Mouse (Mus musculus) adrenal gland, postnatal 4 days (tissue): ENCODE data around the gene Krt78. TPM values are rescaled to one million over a fixed set of nuclear protein-coding genes. Genes with fewer than 3 reads are reported as not detected.

ENCODE experiments used
- DNase-seq, 2 experiments: peaks; one replicate each; pipeline ENCODE4 v3.0.0; 2021 to 2022; ENCODE audit warnings: low spot score in 2 of 2, mixed read lengths in 2 of 2
- total RNA-seq, 2 experiments: library from RNA; stranded (reverse); gene quantifications; 2 replicates each; pipeline ENCODE4 v1.2.3; 2021

Gene Krt78
- total RNA-seq, 2 experiments from 2014 or later, result not detected

DNA sequence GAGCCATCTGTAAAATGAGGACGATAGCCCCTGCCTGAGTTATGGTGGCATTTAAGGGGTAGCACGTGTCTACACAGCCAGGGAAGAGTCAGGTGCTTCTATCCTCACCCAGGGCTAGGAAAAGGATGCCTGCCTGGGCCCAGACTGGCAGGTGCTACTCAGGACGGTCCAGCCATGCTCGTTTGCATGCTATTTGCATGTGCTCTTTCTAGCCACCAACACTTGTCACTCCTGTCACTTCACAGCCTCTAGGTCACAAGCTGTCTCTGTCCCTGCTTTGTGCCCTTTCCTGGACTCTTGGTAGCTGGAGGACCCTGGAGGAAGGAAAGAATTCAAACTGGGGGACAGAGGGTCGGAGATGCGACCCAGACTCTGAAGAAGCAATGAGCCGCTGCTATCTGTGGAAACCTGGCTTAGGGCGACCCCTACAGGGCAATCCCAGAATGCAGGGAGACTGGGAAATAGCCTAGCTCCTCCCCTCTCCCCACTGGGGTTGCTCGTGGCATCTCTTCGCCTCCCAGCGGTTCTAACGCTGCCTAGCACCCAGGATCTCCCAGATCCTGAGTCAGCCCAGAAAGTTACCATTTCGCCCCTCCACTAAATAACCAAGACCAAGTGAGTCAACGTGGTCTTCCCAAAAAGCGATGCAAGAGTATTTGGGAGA is 19.5 kb upstream of the Krt78 start:
- DNase-seq, result peak; percentile 94

DNA sequence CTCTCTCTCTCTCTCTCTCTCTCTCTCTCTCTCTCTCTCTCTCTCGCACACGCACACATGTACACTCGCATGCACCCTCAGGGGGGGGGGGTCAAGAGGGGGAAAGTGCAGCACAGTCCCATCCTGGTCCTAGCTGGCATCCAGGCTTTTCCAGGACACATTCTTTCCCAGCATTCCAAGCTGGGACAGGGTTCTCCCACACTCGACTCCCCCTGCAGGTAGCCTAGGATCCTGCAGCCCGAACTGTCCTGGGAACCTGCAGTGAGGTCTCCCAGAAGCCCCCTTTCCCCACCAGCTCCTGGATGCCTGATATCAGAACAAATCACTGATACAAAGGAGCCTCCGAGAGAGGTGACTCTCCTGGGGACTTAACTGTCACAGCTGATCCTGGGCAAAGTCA is 16.4 kb upstream of the Krt78 start:
- no peak for DNase-seq

DNA sequence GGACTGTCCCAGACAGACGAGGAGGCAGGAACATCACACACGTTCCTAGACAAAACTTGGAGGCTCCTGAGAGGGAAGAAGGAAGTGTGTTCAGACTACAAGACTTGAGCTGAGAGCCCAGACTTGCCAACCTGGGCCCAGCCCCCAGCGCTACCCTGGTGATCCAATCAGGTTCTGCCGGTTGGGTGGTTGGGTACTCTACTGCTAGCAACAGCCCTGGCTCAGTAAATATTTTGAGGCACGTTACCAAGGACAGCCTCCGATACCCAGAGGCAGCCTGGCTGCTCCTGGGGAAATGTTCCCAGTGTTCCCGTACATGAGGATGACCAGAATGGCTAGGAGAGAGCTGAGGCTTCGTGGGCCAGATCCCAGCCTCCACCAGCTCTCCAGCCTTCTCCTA is 12.7 kb upstream of the Krt78 start:
- no peak for DNase-seq

DNA sequence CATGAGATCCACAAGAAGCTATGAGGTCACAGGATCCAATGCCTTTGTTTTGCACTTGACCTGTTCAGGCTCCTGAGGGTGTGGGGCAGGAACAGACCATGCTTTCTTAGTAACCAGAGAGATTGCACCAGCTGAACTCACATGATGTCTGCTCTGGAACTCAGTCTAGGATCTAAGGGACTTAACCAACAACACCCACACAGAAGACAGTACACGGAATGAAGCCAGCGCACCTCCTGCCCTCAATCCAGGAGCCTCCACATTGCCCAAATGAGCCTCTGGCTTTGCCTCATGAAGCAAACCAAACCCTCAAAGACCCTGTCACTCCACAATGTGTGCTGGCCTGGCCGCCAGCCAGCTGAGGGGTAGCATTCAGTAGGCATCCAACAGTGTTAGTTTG is 4.8 kb upstream of the Krt78 start:
- DNase-seq, result no peak

DNA sequence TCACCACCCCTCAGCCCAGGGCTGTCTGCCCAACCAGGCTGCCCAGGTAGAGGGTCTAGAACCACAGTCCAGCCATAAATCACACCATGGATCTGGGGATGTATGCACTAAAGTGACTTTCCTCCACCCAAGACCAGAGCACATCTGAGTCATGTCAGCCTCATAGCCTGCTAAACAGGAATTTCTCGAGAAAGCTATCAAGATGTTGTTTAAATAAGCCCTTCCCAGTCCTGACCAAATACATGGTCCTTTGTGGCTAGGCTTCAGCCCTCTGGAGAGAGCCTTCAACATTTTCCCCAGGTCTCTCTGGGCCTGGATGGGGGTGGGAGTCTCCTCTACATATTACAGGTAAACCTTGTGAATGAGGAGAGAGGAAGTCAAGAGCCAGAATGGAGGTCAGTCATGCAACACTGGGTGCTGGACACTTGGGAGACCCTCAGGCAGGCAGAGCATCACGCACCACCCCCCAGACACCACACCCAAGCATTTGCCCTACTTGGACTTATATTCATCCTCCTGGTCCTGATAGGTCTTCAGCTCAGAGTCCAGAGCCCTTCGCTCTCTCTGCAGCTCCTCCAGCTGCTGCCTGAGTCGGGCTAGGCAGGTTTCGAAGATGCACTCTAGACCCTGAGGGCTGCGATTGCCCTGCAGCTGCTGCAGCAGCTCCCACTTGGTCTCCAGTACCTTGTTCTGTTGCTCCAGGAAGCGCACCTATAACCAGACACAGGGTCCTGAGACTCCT is 1.2 kb downstream of the Krt78 start:
- no peak for DNase-seq

DNA sequence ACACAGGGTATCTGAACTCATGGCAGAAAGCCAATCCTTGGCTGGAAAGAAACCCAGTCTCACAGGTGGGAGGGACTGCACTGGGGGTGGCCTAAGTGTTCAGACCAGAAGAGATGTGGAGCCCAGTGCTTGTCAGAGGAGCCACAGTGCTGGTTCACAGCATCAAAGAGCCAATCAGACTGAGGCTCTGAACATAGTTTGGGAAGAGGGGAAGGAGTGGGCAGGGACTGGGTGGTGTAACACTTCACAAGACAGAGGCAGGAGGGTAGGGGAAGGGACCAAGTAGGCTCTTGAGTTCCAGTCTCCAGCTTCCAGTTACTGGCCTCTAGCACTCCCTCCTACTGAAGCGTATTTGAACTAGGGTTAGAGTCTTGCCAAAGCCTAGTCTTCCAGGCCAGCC is 8.7 kb downstream of the Krt78 start:
- DNase-seq, result no peak

DNA sequence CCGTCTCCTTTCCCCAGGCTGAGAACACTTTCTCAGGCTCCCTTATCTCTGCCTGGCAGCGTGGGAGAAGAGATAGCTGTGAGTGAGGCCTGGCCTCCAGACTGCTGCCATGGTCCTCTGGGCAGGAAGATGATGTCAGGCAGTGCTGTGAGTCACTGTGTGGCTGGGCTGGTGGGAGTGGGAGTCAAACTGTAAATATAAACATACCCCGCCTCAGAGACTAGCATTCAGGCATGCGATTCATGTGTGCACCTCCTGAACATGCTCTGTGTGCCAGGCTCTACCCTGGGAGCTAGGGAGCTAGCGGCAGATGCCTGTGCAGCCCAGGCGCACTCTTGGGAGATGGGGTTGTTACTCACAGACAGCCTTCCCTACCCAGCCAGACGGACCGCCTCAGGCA is 12.1 kb downstream of the Krt78 start:
- DNase-seq, result no peak

DNA sequence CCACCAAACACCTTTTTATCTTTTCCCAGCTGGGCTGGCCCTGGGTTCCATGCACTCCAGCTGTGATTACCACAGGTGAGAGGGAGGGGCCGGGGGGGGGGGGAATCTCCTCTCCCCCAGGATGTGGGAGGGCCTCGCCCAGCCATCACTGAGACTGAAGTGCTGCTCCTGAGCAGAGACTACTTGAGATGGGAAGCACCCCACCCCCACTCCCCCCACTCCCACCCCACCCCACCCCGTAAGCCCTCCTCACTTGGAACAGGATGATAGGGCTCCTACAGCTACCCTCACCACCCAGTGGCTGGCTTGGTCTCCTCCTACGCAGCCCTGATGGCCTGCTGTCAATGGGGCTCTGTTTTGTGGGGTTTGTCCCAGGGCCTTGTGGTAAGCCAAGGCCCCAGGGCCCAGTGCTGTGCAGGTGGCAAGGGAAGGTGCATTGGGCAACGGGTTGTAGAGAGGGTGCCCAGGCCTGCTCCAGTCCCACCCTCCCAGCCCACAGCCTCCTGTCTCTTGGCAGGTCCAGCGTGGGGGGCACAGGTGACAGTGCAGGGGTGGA is 13.7 kb downstream of the Krt78 start, which contains the start of gene Krt79:
Gene Krt79 (minus strand): TSS at position 51 of the 556 bp plus-strand sequence.
- DNase-seq, result no peak

DNA sequence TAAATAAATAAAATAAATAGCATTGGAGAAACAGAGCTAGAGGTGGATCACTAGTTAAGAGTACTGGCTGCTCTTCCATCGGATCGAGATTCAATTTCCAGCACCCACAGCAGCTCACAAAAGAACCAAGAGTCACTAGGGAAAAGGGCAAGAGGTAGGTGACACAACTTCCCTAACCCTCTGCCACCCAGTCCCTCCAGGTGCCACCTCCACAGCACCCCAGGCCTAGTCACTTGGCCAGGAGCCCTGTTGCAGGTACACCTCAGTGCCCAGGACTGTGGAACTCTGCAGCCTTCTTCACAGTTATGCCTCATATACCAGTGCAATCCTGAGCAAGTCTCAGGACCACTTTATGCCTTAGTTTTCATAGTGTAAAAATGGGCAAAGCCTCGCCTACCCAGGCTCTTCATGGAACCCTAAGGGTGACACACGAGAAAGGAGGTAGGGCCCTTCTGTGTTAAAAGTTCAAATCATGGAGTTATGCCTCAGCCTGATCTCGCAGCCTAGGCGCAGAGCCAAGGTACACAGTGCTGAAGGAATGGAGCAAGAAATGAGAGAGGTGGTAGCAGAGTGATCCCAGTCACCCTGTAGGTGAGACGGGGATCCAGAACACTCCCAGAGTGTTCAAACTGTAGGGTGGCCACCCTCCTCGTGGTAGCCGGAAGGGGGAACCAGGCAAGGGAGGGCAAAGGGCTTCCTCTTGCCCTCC is 15.3 kb downstream of the Krt78 start:
- DNase-seq, result no peak

DNA sequence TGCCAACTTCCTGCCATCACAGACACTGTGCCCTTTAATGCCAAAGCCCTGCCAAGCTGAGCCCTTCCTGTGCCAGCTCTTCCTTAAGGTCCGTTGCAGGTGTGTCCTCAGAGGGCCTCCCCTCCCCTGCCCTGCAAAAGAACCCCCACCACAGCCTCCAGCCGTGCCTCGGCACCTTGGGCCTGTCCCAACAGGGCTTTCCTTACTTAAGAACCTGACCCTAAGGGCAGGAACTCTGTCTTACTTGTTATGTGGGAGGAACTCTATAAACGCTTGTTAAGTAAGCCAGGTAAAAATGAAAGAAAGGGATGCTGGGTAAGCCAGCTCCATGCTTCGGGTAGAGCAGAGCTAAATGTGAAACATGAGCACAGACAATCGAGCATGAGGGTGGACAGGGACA is 21.1 kb downstream of the Krt78 start:
- DNase-seq, result no peak

DNA sequence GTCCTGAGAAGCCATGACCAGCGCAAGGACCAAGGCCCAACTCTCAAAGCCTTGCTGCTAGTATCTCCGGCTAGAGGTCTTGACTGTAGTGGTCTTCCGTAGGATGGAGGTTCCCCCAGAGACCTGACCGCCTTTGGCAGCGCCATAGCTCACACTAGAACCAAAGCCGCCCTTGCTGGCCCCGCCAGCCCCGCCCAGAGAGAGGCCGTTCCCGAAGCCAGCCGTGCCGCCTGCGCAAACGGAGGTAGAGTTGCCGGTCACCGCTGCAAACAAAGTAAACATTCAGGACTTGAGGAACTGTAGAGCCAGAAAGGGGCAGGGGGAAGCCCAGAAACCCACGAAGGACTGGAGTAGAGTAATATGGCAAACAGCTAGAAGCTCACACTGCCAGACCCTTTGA is 24.4 kb downstream of the Krt78 start:
- no peak for DNase-seq

DNA sequence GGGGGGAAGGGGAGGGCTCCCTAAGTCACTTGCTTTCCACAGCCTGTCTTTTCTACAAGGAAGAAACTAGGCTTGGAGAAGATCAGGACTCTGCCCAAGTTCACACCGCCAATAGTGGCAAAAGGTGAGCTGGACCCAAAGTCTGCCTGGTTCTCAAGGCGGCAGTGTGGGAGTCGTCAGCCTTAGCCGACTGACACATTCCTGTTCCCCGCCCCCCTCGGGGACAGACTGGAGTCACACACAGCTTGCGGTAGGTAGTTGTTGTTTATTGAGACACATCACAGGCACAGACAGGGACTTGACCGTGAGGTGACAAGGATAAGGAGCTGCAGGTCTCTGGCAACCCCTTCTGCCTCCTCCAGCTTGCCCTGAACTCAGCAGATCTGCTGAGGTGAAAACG is 25.0 kb downstream of the Krt78 start:
- DNase-seq, result no peak

DNA sequence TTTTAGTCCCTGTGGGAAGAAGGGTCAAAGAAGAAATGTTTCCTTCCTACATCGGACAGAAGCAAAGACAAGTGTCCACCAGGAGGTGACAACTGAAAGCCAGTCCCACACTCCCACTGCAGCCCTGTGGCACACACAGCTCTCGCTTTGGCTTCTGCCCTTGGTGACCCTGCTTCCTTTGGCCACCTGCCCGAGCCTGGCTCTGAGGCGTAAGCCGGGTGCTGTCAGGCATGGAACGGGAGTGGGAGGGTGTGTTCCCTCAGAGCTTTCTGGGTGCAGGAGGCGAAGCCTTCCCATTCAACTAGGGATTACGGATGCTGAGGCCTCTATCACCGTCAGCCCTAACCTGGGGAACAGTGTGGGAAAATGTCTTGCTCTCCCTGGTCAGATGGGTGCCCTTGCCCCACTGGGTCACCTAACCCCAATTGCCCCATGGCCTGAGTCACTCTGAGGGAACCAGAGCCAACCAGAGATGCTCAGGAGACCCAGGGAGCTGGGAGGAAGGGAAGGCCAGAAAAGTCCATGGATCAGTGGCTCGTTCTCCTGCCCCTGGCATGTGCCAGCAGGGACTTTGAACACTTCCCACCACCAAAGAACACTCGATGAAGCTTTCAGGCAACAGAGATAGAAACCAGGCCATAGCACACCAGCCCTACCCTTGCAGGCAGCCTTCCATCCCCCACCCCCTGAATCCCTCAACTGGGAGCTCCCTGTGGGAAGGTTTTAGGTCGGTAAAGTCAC is 26.6 kb downstream of the Krt78 start:
- no peak for DNase-seq

DNA sequence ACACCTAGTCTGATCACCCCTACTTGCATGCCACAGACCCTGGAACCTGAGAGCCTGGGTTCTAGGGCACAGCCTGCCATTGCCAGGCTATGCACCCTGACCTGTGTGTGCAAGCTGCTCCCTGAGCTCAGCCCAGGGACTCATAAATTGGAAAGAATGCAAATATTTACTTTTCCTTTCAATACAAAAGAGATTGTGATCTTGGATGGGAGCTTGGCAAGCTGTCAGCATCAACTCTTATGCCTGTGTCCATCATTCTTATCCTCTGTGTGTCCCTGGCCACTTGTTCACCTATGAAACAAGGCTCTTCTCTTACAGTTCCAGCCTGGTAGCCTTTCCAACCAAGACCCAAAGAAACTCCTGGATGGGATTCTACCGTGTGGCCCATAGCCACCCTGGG is 29.0 kb downstream of the Krt78 start:
- no peak for DNase-seq

DNA sequence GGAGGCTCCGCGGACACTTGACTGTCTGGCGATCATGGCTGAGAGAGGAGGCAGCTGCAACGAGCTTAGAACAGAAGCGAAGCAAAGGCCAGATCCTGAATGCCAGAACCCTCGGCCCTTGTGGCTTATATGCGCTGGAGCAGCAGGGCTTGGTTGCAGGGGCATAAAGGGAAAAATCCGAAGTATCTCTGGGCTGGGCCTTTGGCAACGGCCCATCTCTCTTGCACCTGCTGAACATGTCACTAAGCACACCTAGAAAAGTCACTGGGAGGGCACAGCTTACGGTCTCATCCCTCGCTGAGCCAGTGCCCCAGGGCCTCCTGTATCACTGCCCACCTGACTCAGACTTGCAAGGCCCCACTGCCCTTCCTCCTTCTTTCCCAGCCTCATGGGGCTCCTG is 29.5 kb downstream of the Krt78 start, which contains the start of gene Krt4:
Gene Krt4 (minus strand): TSS at position 101 of the 400 bp plus-strand sequence.
- DNase-seq, result no peak

DNA sequence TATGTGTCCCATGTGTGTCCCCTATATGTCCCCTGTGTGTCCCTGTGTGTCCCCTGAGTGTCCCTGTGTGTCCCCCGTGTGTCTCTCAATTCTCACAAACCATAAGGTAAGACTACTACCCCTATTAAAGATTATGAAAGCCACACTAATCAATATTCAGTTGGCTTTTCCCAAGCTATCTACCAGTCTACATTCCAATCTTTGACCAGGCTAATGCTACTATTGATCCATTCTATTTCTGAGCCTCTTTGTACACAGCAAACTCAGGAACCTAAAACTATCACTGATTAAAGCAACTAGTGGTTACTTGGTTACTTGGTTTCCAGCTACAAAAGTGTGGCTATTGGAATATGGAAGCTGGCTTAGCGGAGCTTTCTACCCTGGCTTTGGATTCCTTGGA is 31.8 kb downstream of the Krt78 start:
- no peak for DNase-seq

DNA sequence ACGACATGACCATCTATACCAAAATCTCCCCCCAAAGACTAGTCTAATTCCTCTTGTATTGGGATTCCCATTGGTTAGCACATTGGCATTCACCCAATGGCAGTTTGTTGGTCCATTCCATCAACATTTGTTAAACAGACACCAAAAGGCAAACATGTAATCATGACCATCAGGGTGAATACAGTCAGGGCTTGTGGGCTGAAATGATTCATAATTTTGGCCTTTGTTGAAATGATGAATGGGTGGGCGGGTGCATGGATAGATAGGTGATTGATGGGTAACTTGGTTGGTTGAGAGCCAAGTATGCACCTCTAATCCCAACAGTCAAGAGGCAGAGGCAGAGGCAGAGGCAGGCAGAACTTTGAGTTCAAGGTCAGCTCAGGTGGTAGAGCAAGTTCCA is 38.0 kb downstream of the Krt78 start:
- no peak for DNase-seq

DNA sequence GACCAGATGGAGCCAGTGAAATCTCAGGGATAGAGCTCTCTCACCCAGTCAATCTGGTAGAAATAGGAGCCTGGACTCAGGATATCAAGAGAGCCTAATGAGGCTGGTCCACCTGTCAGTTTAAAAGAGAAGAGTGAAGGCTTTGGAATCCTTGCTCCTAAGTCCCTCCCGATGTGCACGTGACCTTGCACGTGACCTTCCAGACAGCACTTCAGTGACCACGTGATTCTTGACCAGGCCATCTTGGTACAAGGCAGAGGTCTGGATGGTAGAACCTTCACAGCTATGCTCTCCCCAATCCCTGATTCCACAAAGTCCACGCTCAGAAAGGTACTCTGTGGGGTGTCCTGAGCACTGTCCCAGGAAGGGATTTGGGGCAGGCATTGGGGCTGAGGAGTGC is 49.2 kb downstream of the Krt78 start:
- no peak for DNase-seq

DNA sequence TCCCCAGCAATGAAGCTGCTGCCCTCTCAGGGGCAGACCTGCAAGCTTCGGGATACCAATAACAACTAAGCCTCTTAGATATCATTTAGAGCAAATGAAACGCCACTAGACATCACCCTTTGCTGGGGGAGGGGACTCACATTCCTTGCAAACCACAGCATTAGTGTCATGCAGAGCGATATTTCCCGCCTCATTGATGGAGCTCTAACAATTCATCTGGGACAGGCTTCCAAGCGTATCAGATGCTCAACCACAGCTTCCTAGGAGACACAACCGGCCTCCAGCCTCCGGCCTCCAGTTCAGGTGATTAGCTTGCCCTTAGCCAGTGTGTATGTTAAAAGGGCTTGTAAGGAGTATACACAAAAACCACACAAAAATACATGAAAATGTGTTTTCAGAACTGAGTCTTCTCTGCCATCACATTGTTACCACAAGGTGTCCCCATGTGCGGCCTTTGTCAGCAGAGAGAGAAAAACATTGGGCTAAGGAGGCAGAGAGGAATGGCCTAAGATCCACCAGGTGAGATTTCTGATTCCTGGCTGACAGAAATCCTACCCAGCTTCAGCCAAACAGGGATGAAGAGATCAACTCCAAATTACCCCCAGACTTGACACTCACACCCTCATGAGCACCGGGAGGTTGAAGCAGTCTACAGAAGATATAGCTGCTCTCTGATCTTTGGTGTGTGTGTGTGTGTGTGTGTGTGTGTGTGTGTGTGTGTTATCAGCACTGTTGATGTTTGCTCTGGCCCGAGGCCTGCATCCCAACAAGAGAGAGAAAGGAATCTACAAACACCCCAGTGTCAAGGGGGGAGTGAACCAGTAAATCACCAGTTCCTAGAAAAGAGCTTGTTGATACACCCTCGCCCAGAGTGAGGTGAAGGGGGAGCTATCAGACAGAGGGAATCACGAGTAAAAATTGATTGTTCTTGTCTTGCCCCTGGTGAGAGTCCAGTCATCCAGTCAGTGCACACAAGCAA is 51.6 kb downstream of the Krt78 start:
- DNase-seq, result no peak
